Mouse (Mus musculus) stomach, postnatal 0 days (tissue): Measurements from ENCODE around the gene Lsamp.

Source experiments
- CTCF ChIP-seq: IDR thresholded peaks from 2 replicates; pipeline ENCODE4 v1.5.1; 2016; ENCODE audit warnings: antibody characterized with exemption, low read depth, mild to moderate bottlenecking, moderate library complexity
- EP300 ChIP-seq: optimal IDR thresholded peaks from 2 replicates; pipeline ENCODE3; 2016; ENCODE audit warnings: antibody characterized with exemption

DNA sequence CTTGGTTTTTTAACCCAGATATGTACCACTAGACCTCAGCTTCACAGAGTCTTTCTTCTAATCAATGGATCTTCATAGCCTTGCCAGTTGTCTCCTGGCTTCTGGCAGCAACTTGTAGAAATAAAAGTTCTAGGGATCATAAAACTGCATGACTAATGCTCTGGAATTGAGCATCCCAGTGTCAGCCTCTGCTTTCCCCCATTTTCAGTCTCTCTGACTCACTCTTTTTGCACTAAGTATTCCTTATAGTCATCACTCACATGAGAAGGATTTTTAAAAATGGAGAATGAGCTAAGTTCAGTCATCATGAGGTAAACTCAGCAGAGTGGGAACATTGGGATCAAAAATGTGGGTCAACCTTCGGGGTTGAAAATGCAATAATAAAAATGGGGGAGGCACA is 2113.3 kb downstream of the Lsamp start:
- no peak for TF ChIP-seq CTCF
- TF ChIP-seq EP300: no peak
